Mouse (Mus musculus) spleen, postnatal 4 days (tissue): Measurements from ENCODE around the gene Ankfy1.
"Not testable (repeated sequence)": the region's sequence is repeated elsewhere in the genome, so short reads cannot be mapped to it uniquely, and the experiment has no call there.

Source experiments
- DNase-seq, 2 experiments: peaks; one replicate each; pipeline ENCODE4 v3.0.0; 2022; ENCODE audit warnings: low spot score in 2 of 2

Ankfy1 gene

GRCm38 (mm10) chr11:72723165-72723564, 33.4 kb downstream of the Ankfy1 start:
- no peak for DNase-seq

DNA sequence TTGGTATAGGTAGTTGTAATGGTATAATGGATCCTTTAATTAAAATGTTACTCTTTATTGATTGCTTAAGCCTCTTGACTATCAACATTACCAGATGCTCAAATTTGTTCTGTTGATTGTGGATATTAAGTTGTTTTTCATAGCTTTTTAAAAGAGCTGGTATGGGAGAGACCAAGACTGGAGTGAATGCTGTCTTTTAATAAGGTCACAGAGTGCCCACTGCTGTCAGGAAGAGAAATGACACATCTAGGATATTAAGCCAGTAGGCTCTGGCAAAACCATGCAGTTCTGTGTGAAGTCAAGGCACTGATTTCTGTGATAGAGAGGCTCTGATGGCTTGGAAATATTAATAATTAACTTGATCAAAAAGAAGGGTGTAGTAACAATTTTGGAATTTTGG, 34.1 kb downstream of the Ankfy1 start:
- no peak for DNase-seq

GRCm38 (mm10) chr11:72726023-72726422, 36.2 kb downstream of the Ankfy1 start:
- no peak for DNase-seq

GRCm38 (mm10) chr11:72733736-72734135, 43.9 kb downstream of the Ankfy1 start:
- no peak for DNase-seq

DNA sequence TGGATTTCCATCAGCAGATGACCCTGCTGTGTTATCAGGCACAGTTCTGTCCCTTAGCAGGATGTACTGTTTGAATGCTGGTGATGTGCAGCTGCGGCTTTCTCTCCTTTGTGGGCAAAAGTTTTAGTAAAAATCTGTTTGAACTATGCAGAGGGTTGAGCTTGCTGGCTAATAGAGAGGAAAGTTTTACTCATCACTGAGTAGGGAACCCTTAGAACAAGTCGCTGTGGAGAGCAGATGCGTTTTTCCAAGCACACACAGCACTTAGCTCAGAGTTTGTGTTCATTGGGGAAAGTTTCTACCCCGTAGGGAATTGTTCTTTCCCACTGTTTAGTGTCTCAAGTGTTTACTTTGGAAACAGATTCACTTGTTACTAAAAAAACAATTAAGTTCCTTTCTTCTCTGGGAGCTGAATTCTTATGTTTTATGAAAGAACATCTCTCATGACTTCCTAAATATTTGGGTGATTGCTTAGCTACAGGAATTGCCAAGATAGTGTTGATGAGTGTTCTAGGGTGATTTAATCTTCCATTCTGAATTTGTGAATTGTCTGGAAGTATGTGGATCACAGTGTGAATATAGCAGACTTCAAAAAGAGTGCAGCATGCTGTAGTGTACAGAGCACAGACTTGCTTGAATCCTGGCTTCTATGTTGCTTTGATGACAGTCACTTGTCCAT, 45.2 kb downstream of the Ankfy1 start:
- no peak for DNase-seq

DNA sequence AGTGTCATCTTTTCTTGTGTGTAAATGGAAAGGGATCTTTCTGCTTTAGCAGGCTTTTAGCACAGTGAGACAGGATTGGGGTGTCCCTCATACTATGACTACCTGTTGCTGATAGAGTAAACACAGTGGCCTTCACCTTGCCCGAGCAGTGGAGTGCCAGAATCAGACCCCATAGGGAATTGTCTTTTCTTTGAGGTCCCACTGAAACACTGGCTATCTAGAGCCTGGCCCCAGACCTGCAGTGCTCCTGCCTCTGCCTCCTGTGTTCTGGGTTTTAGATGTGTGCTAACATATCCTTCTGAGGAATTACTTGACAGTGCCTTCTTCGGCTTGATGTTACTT, 45.7 kb downstream of the Ankfy1 start:
- no peak for DNase-seq

- DNase-seq, result no peak
Measured at GRCm38 (mm10) chr11:72736320-72736719, 46.5 kb downstream of the Ankfy1 start.

DNA sequence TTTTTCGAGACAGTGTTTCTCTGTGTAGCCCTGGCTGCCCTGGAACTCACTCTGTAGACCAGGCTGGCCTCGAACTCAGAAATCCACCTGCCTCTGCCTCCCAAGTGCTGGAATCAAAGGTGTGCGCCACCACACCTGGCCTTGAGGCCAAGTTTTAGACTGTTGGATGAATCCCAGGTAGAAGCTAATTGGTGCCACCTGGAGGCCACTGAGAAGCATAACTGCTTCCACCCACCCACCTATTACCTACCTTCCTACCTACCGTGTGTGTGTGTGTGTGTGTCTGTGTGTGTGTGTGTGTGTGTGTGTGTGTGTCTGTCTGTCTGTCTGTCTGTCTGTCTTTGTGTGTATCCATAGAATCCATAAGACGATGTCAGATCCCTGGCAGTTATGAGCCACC, 47.7 kb downstream of the Ankfy1 start:
- peak in 1 of 2 experiments; percentile 66 for DNase-seq

GRCm38 (mm10) chr11:72739048-72739447, 49.2 kb downstream of the Ankfy1 start:
- DNase-seq, result no peak

DNA sequence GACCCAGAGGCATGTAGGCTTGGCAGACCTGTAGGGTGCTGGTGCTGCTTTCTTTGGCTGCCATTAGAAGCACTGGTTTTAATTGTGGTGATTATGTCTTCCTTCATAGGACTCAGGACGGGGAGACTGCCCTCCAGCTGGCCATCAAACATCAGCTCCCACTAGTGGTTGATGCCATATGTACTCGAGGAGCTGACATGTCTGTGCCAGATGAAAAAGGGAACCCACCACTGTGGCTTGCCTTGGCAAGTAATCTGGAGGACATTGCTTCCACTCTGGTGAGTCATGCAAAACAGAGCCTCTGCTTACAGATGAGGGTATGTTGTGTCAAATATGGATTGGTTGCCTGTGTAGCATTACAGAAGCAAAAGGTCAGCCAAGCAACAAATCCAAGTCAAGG, 62.1 kb downstream of the Ankfy1 start:
- DNase-seq, result no peak

- DNase-seq, result no peak
Measured at GRCm38 (mm10) chr11:72758316-72758715, 68.5 kb downstream of the Ankfy1 start.

DNA sequence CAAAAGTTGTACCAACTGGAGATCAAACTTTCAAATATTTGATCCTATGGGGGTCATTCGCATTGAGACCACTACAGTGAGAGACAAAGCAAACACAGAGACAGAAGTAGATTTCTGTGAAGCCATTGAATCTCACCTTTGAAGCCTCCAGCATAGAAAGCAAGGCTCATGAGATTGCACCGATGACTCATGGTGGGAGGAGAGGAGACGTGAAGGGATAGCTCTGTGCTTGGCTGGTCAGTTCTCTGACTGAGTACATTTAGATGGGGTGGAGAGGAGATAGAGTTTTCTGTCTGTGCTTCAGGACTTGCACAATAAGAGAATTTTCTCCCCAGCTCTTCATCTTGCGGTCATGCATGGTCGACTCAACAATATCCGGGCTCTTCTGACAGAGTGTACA, 69.8 kb downstream of the Ankfy1 start:
- DNase-seq, result no peak

- DNase-seq, result no peak
Measured at GRCm38 (mm10) chr11:72760781-72761180, 71.0 kb downstream of the Ankfy1 start.

- no peak for DNase-seq
Measured at GRCm38 (mm10) chr11:72764270-72764669, 74.5 kb downstream of the Ankfy1 start.

DNA sequence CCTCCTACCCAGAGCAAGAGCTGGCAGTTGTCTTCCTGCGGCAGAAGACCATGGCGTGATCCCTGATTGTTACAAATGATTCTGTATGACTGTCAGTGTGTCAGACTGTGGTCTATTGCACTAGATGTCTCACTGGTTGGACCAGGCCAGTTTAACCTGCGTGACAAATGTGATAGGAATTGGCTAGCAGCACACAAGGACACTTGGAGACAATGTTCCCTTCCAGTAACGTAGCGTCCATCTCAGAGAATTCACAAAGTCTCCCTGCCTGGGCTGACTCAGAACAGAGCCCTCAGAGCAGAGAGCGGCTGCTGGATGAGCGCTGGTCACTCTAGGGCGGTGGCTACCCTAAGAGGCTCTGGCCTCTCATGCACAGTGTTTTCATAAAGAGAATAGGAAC, 77.9 kb downstream of the Ankfy1 start:
- no peak for DNase-seq

GRCm38 (mm10) chr11:72769061-72769460, 79.3 kb downstream of the Ankfy1 start:
- DNase-seq, result no peak

DNA sequence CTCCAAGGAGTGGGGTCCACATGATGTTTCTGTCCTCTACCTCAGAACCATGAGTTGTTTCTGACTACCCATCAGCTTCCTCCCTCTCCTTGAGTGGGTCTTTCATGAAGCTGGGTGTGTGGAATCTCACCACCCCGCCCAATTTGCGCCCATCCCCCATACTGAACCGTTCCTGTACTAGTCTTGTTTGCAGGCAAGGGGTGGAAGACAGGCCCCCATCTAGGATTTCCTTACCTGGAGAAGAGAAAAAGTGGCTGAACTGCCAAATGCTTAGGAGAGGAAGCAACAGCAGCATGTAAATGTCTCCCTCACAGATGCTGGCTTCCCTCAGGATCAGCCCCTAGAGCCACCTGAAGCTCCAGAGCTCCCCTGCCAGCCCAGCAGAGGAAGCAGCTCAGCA, 80.5 kb downstream of the Ankfy1 start:
- DNase-seq, result no peak

- DNase-seq, result no peak
Measured at GRCm38 (mm10) chr11:72770816-72771215, 81.0 kb downstream of the Ankfy1 start.

- DNase-seq, result no peak
Measured at GRCm38 (mm10) chr11:72771461-72771860, 81.7 kb downstream of the Ankfy1 start.

- DNase-seq, result not testable (repeated sequence)
Measured at GRCm38 (mm10) chr11:72772611-72773010, 82.8 kb downstream of the Ankfy1 start.

GRCm38 (mm10) chr11:72778957-72779356, 89.2 kb downstream of the Ankfy1 start:
- DNase-seq, result no peak

GRCm38 (mm10) chr11:72782103-72782502, 92.3 kb downstream of the Ankfy1 start:
- DNase-seq, result no peak

DNA sequence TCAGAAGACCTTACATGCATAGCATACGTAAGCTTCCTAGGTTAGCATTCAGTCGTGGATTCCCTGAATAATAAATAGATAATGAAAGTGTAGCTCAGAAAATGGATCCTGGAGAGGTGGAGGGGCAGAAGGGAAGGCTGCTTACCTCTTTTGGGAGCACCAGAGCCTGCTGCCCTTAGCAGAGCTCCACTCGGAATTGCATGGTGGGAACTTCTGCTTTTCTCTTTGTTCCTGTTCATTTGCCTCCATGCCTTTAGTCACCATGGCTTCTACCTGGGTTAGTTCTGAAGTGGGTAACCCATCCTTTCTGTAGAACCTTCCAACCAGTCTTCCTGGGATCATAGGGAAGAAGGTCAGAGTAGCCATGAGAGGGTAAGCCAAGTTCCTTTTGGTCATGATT, 92.7 kb downstream of the Ankfy1 start:
- no peak for DNase-seq

DNA sequence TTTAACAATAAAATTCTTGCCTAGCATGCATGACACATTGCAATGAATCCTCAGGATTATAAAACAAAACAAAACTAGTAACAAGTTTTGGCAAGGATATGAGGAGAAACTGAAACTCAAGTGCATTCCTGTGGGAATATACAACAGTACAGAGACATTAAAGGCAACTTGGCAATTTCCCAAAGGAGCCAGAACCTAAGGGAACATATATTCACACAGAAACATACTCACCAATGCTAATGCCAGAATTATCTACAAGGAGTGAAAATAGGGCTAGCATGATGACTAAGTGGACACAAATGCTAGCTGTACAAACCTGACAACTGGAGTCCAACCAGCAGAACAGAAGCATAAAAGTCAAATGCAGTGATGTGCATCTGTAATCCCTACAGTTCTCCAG, 102.2 kb downstream of the Ankfy1 start:
- DNase-seq, result no peak

- DNase-seq, result no peak
Measured at GRCm38 (mm10) chr11:72795149-72795454, 105.3 kb downstream of the Ankfy1 start.
